Mouse (Mus musculus) megakaryocyte, adult 5-6 weeks (primary cell): ENCODE data around the gene Dab1. TPM values are rescaled to one million over a fixed set of nuclear protein-coding genes. Genes with fewer than 3 reads are reported as not detected.

Experiments
- ATAC-seq: 2 replicates; pipeline ENCODE4 v1.8.0; 2016; ENCODE audit warnings: mild to moderate bottlenecking, inconsistent platforms; ENCODE audit not compliant: poor library complexity, severe bottlenecking
- total RNA-seq, 2 experiments: library from RNA; stranded (forward) in 1 of 2; stranded (reverse) in 1 of 2; fragments of 153-499, 151-499 nt in 1 of 2; fragments of 221-1000, 200-1000 nt in 1 of 2; gene quantifications; 2 replicates each; pipeline versions ENCODE4 v1.2.3 to v1.2.4; 2015 to 2017

Dab1 gene
- total RNA-seq, 2 experiments from 2014 or later, result not detected

GRCm38 (mm10) chr4:104555408-104555807, 936.2 kb downstream of the Dab1 start:
- no peak for ATAC-seq

GRCm38 (mm10) chr4:104563512-104563911, 944.4 kb downstream of the Dab1 start:
- ATAC-seq, result no peak

GRCm38 (mm10) chr4:104570523-104570922, 951.4 kb downstream of the Dab1 start:
- ATAC-seq, result no peak

DNA sequence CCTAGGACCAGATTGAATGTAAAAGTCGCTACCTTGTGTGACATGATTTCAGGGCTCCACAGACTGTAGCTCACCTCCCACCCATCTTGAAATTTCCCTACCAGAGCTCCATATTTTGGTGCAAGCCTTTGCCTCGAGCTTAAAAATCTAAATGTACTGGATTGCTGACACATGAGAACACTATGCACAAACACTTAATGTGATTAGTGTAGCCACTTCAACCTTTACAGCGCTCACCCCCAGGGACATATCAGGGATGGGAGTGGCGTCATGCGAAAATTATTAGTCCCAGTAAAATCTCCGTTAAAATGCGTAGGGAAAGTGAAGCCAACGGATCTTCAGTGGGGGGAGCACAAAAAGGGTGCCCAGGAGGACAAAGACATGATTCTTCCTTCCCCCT, 953.3 kb downstream of the Dab1 start:
- ATAC-seq, result no peak

DNA sequence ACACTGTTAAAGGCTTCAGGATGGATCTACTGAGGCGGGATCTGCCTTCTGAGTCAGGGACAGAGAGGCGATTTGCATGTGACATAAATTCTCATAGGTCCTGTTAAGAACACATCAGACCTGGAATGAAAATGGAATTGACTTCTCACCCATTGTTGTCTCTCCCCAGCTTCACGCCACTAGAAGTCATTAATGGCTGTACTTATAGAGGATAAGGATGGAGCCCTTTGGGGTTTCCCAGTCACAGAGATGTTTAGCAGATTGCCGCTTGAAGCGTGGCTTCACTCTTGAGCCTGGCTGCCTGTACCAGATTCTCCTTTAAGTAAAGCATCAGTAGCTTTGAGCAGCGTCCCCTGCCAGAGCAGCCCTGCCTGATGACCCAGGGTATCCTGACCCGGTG, 954.3 kb downstream of the Dab1 start:
- ATAC-seq, result no peak

DNA sequence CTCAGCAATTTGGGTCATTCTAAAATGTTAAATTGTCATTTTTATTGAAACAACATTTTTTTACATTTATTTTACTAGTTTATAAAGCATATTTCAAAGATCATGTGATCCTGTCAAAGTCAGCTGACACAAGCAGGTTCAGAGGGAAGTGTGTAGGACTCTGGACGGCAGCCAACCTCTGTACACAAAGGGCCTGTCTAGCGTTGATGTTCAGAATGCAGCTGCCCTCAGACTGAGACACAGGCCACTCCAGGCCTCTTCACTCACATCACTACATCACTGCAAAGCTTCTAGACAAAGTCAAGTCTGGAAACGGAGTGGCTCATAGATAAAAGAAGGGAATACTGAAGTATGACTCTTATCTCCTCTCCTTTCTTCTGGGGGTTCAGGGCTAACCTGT, 959.2 kb downstream of the Dab1 start:
- ATAC-seq, result no peak

GRCm38 (mm10) chr4:104579946-104580544, 960.9 kb downstream of the Dab1 start:
- ATAC-seq, result no peak

GRCm38 (mm10) chr4:104582726-104583125, 963.6 kb downstream of the Dab1 start:
- no peak for ATAC-seq

DNA sequence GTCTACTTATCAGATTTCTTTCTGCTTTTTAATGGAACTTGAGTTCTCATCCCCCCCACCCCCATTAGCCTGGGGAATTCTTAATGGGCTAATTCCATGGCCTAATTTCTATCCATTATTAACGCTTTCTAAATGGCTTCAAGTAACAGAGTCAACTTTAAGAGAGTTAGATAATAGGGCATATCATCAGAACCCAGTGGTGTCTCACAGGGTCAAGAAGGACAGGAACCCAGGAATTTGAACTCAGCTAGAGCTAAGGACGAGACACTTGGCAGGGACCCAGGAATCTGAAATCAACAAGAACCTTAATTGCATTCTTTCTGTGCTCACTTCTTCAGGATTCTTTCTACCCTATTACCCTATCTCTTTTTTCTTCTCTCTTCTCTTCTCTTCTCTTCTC, 968.7 kb downstream of the Dab1 start:
- ATAC-seq, result no peak

- ATAC-seq, result no peak
Measured at GRCm38 (mm10) chr4:104596936-104597335, 977.8 kb downstream of the Dab1 start.

GRCm38 (mm10) chr4:104597490-104598465, 978.6 kb downstream of the Dab1 start:
- no peak for ATAC-seq

GRCm38 (mm10) chr4:104602804-104603203, 983.6 kb downstream of the Dab1 start:
- ATAC-seq, result no peak

- ATAC-seq, result no peak
Measured at GRCm38 (mm10) chr4:104604298-104604697, 985.1 kb downstream of the Dab1 start.

DNA sequence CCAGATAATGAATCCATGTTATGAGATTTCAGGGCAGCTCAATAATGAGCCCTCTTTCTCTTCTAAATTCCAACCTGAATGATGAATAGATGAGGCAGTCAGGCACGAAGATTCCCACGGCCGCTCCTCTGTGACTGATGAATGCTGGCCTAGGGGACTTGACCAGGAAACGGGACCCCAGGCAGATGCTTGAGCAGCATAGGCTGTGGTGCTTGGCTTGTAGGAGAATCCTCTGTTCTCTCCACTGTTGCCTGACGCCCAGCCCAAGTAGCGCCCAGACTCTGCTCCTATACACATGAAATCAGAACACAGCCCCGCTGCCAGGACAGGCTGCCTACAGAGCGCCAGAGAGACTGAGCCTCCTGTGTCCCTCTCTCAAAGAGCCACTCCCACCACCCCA, 987.7 kb downstream of the Dab1 start:
- no peak for ATAC-seq

GRCm38 (mm10) chr4:104607636-104608035, 988.5 kb downstream of the Dab1 start:
- ATAC-seq, result no peak

DNA sequence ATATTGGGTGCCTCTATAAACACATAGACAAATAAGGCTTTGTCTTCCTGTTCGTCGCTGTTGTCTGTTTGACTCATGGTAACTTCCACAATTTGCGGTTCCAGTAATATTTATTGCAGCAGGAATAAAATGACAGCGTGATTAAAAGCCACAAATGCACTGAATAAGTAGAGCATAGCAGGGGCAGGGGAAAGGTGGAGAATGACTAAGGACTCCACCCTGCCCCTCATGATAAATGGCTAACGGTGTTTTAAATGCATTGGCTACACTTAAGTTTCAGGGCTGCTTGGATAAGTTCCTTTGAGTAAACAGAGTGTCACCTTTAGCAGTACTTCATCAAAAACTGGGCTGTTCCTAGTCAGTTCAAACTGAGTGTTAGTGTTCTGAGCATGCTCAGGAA, 1000.3 kb downstream of the Dab1 start:
- no peak for ATAC-seq

DNA sequence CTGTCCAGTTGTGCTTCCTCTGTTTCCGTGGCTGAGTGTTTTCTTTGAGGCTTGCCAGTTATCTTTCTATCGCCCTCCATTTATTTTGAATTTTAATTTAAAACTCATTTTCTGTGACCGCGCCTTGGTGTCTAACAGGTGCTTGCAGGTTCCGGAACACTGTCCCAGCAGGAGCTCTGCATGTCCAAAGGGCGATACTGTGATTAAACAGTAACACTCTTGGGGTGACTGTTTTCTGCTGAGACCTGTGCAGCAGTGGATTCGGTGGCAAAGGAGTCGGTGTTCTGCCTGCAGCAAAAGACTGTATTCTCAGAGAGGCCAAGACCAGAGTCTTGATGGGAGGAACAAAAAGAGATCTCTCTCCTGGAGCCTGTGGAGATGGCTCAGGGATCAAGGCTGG, 1006.2 kb downstream of the Dab1 start:
- no peak for ATAC-seq

DNA sequence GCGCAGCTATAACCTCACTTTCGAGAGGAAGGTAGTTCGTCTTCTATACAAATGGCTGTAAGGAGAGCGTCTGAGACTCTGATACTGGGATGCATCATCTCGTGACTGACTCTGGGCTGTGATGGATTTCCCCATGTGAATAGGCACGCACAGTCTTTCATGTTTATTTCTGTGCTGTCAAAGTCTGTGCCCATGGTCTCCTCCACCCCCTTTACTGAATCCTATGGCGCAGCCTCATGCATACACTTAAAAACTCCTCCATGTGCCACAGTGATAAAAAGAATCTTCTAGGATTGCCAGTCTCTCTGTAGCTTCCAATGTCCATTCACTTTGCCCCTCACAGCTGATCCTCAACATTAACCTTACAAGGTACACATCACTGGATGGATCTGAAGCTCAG, 1009.5 kb downstream of the Dab1 start:
- ATAC-seq, result no peak

GRCm38 (mm10) chr4:104637016-104637415, 1017.9 kb downstream of the Dab1 start:
- ATAC-seq, result no peak

DNA sequence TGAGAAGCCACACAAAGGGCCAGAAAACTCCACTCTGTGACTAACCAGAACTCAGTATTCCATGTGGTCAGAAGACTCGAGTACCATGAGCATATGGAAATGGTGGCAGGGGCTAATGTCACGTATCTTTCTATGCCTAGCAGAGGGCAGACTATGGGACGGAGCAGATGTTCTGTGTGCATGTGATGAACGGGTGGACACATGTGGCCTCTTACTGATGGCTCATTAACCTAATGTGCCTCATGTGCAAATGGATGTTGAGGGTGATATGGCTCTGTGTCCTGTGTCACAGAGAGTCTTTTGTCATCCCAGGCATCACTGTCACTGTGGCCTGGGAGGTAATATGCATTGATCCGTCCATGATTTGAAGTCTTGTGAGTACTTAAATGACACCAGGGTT, 1021.5 kb downstream of the Dab1 start:
- no peak for ATAC-seq

- no peak for ATAC-seq
Measured at GRCm38 (mm10) chr4:104642761-104643469, 1023.8 kb downstream of the Dab1 start.
